Mouse (Mus musculus) heart, postnatal 0 days (tissue): ENCODE measurements at regions not wholly inside any gene's neighbourhood (a gene's known extent, or its start where the extent isn't known, plus 50 kb on each side); places are given as distances from the start of the nearest gene placed in this dataset.

ENCODE experiments used
- CTCF ChIP-seq: IDR thresholded peaks from 2 replicates; pipeline ENCODE4 v1.5.1; 2016; ENCODE audit warnings: antibody characterized with exemption, control low read depth, low read depth
- EP300 ChIP-seq: IDR thresholded peaks from 2 replicates; pipeline ENCODE4 v1.6.1; 2016; ENCODE audit warnings: antibody characterized with exemption, low read depth

- no peak for TF ChIP-seq CTCF
- no peak for TF ChIP-seq EP300
These were observed 331.0 kb downstream of the Plk2 start for GRCm38 (mm10) chr13:110725821-110726220.
